Mouse (Mus musculus) midbrain, postnatal 0 days (tissue): ENCODE data around the gene L3mbtl3. TPM values are rescaled to one million over a fixed set of nuclear protein-coding genes. Genes with fewer than 3 reads are reported as not detected.

Source experiments
- ATAC-seq: fragments of 200-750 bp; cut with Nextera tagmentation; 2 replicates; pipeline ENCODE4 v1.8.0; 2017; ENCODE audit warnings: moderate number of reproducible peaks, mild to moderate bottlenecking, moderate TSS enrichment, moderate library complexity; ENCODE audit not compliant: low FRiP score
- DNase-seq: peaks from one replicate; pipeline ENCODE4 v3.0.0-alpha.2; 2015; ENCODE audit warnings: low spot score
- H3K27ac ChIP-seq: fragments of 300-500 bp; sonication (generic); 2 replicates; pipeline ENCODE4 v1.5.1; 2014; ENCODE audit warnings: low read depth, mild to moderate bottlenecking, low read length, mixed read lengths
- H3K27me3 ChIP-seq: fragments of 300-500 bp; sonication (generic); 2 replicates; pipeline ENCODE4 v1.6.1; 2014; ENCODE audit warnings: low read length, control low read depth, mixed read lengths; ENCODE audit not compliant: insufficient read depth
- H3K36me3 ChIP-seq: fragments of 300-500 bp; sonication (generic); 2 replicates; pipeline ENCODE4 v1.6.1; 2014; ENCODE audit warnings: low read length, control low read depth, mixed read lengths; ENCODE audit not compliant: insufficient read depth
- H3K4me1 ChIP-seq: fragments of 300-500 bp; sonication (generic); 2 replicates; pipeline ENCODE4 v1.6.1; 2014; ENCODE audit warnings: mild to moderate bottlenecking, control low read depth, antibody characterized with exemption, low read length, mixed read lengths; ENCODE audit not compliant: insufficient read depth
- H3K4me2 ChIP-seq: fragments of 300-500 bp; sonication (generic); 2 replicates; pipeline ENCODE4 v1.6.1; 2014; ENCODE audit warnings: low read depth, mild to moderate bottlenecking, low read length, mixed read lengths; ENCODE audit not compliant: poor library complexity, severe bottlenecking
- H3K4me3 ChIP-seq: fragments of 300-500 bp; sonication (generic); 2 replicates; pipeline ENCODE4 v1.5.1; 2014; ENCODE audit warnings: low read depth, mild to moderate bottlenecking, low read length, moderate library complexity
- H3K9ac ChIP-seq: fragments of 300-500 bp; sonication (generic); replicated peaks from 2 replicates; pipeline ENCODE4 v1.6.1; 2014; ENCODE audit warnings: mild to moderate bottlenecking, low read length, moderate library complexity, mixed read lengths; ENCODE audit not compliant: poor library complexity, severe bottlenecking
- H3K9me3 ChIP-seq: fragments of 300-500 bp; sonication (generic); 2 replicates; pipeline ENCODE4 v1.6.1; 2016; ENCODE audit warnings: low read length, control low read depth
- CTCF ChIP-seq: IDR thresholded peaks from 2 replicates; pipeline ENCODE4 v1.5.1; 2016; ENCODE audit warnings: antibody characterized with exemption, mild to moderate bottlenecking
- WGBS: fragments of 180-500 bp; shearing (Covaris S2); extraction: QIAGEN DNeasy Blood & Tissue Kit; methylation state at CpG from one replicate; pipeline ENCODE4 v1.1.7; 2014; 5-methylcytosine and 5-hydroxymethylcytosine counted together
- polyA plus RNA-seq: library from polyadenylated mRNA; unstranded; fragments of >200 nt; fragmentation: Nextera tagmentation; extraction: Ambion mirVana; gene quantifications from 2 replicates; pipeline ENCODE4 v1.2.1, GENCODE M21; 2015
- total RNA-seq: library from RNA; depleted of rRNA; stranded (reverse); fragments of >200 nt; gene quantifications from 2 replicates; pipeline ENCODE4 v1.2.3, GENCODE M21; 2014; rRNA removed

The L3mbtl3 gene
- 59.6 and 69.5 TPM in 2 replicates for total RNA-seq
- polyA plus RNA-seq: 24.9 and 27.3 TPM in 2 replicates

GRCm38 (mm10) chr10:26375790-26376545 lies at the start of gene L3mbtl3:
Gene L3mbtl3, minus strand, starts transcription at chr10:26375971.
- H3K9ac ChIP-seq: peak within 1 kb of the TSS; percentile 67
- H3K4me2 ChIP-seq: peak within 1 kb of the TSS; percentile 99
- H3K27me3 ChIP-seq: no peaks in the 10 kb centered on the region
- DNase-seq: peak; percentile 91
- TF ChIP-seq CTCF: no peak
- ATAC-seq: peak; percentile 80
- H3K27ac ChIP-seq: peak within 1 kb of the TSS; percentile 86
- no peaks in the 10 kb centered on the region for H3K36me3 ChIP-seq
- no peaks in the 10 kb centered on the region for H3K9me3 ChIP-seq
- WGBS: under 1% methylated on average over 42 of the region's 42 CpGs
- peak within 1 kb of the TSS; percentile 88 for H3K4me3 ChIP-seq
- H3K4me1 ChIP-seq: 0 out of 2 replicates have a peak, but pooled peaks cover 4% of the 10 kb centered on the region

GRCm38 (mm10) chr10:26421168-26421567 lies 45.4 kb upstream of the L3mbtl3 start:
- ATAC-seq: no peak
- H3K36me3 ChIP-seq: no peaks in the 10 kb centered on the region
- WGBS: 80% methylated on average over 2 of the region's 2 CpGs
- H3K4me3 ChIP-seq: no peak overlapping the region
- no peaks in the 10 kb centered on the region for H3K27me3 ChIP-seq
- no peak for TF ChIP-seq CTCF
- H3K9ac ChIP-seq: no peak overlapping the region
- no peak overlapping the region for H3K27ac ChIP-seq
- H3K9me3 ChIP-seq: no peaks in the 10 kb centered on the region
- H3K4me1 ChIP-seq: no peaks in the 10 kb centered on the region
- no peak overlapping the region for H3K4me2 ChIP-seq
- DNase-seq: no peak

GRCm38 (mm10) chr10:26388656-26389055 lies 12.9 kb upstream of the L3mbtl3 start:
- Histone ChIP-seq H3K4me1 (no peaks in the 10 kb centered on the region), H3K4me3 (no peak overlapping the region), H3K27ac (no peak overlapping the region), H3K4me2 (no peak overlapping the region), H3K27me3 (no peaks in the 10 kb centered on the region), H3K36me3 (no peaks in the 10 kb centered on the region), H3K9ac (no peak overlapping the region), H3K9me3 (no peaks in the 10 kb centered on the region)
- no peak for TF ChIP-seq CTCF
- ATAC-seq (no peak), DNase-seq (no peak)

- 0 out of 2 replicates have a peak, but pooled peaks cover 4% of the 10 kb centered on the region for H3K4me1 ChIP-seq
- ATAC-seq: no peak
- no peak overlapping the region for H3K4me3 ChIP-seq
- no peak overlapping the region for H3K27ac ChIP-seq
- no peak for DNase-seq
- H3K4me2 ChIP-seq: no peak overlapping the region
- TF ChIP-seq CTCF: no peak
- no peaks in the 10 kb centered on the region for H3K36me3 ChIP-seq
- no peaks in the 10 kb centered on the region for H3K9me3 ChIP-seq
- no peak overlapping the region for H3K9ac ChIP-seq
- 71% methylated on average over 6 of the region's 6 CpGs for WGBS
- H3K27me3 ChIP-seq: no peaks in the 10 kb centered on the region
Measured at GRCm38 (mm10) chr10:26377332-26377602, 1.5 kb upstream of the L3mbtl3 start.

- Histone ChIP-seq H3K36me3 (no peaks in the 10 kb centered on the region), H3K9me3 (no peaks in the 10 kb centered on the region), H3K27ac (peak overlapping the region; percentile 86; the same call in 1 of the 2 replicates), H3K4me2 (peak overlapping the region; percentile 99), H3K4me3 (peak overlapping the region; percentile 88), H3K9ac (no peak overlapping the region), H3K4me1 (0 out of 2 replicates have a peak, but pooled peaks cover 4% of the 10 kb centered on the region), H3K27me3 (no peaks in the 10 kb centered on the region)
- TF ChIP-seq CTCF: no peak
- peak; percentile 17 for DNase-seq
- WGBS: 32% methylated on average over 10 of the region's 10 CpGs
- ATAC-seq: no peak
Measured at GRCm38 (mm10) chr10:26376546-26377331, 968 bp upstream of the L3mbtl3 start.

GRCm38 (mm10) chr10:26375351-26375751 lies 420 bp downstream of the L3mbtl3 start:
- Histone ChIP-seq H3K36me3 (no peaks in the 10 kb centered on the region), H3K4me1 (0 out of 2 replicates have a peak, but pooled peaks cover 4% of the 10 kb centered on the region), H3K9me3 (no peaks in the 10 kb centered on the region), H3K4me3 (peak overlapping the region; percentile 88), H3K9ac (peak overlapping the region; percentile 67), H3K4me2 (peak overlapping the region; percentile 99), H3K27me3 (no peaks in the 10 kb centered on the region), H3K27ac (peak overlapping the region; percentile 86)
- TF ChIP-seq CTCF: no peak
- peak; percentile 5 for DNase-seq
- ATAC-seq: peak; percentile 53
- WGBS: 0% methylated on average over 17 of the region's 30 CpGs
